Mouse (Mus musculus) NIH3T3 (cell line): ENCODE measurements at regions not wholly inside any gene's neighbourhood (a gene's known extent, or its start where the extent isn't known, plus 50 kb on each side); places are given as distances from the start of the nearest gene placed in this dataset.

ENCODE experiments used
- DNase-seq: peaks from one replicate; pipeline ENCODE4 v3.0.0-alpha.2; 2012; ENCODE audit warnings: low read depth

DNA sequence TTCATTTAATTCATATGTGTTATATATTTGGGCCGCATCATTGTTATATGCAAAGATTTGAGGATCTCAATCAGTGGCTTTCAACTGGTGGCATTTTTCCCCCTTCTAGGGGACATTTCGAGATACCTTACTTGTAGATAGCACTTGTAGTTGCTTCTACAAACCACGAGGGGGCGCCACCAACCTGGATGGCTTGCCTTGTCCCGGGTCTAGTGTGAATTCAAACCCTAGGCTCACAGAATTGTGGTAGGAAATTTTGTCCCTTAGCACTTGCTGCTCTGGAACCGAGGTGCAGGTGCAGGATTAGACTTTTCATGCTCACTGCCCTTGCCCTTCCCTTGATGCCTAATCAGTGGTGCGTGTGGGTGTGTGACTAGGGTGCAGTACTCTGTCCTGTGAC is 252.2 kb downstream of the Uaca start:
- DNase-seq = peak; percentile 76

DNA sequence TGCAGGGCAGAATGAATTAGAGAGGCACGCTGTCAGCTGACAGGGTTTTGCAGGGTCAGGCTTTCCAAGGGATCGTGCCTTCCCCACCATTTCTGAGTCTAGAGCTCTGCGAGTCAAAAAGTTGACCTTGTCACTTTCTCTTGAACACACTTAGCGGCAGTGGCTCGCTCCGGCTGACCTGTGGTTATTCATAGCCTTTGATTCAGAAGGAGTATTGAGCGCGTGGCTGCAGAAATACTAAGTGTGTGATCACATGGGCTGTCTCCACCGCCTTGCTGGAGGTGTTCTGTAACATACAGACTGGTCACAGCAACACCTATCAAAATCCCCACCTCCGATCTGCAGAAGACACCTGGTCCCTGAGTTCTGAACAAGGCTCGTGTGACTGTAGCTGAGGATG is 252.9 kb downstream of the Uaca start:
- DNase-seq = no peak

DNA sequence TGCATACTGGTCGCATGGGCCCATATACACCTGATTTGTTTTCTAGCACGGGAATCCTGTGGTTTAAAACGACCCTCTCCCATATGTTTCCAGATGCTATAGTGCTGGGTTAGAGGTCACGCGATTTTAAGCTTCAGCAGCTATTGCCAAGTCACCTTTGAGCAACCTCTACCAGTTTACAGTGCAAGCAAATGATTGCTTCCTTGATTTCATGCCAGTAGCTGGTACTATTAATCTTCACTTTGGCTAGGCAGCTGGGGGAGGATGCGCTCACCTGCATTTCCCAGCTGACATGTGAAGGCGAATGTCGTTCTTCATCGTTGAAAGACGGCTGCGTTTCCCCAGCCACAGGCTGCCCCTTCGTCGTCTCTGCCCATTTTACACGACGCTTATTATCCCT is 254.2 kb downstream of the Uaca start:
- no peak for DNase-seq

DNA sequence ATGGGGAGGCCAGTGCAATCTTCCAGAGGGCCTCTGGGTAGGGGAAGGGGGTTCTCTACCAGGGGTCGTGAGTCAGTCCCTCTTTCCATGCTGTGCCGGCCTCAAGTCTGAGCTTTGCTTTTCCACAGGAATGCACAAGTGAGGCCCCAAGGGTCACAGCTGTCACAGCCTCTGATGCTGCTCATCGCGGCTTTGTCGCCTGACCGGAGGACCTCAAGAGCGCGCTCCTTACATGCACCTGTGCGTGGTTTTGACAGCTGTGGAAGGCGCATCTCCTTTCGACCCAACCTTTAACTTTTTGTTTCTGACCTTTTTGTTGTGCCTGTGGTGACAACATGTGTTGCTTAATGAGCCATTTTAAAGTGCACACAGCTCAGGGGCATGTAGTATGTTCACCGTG is 258.3 kb downstream of the Uaca start:
- DNase-seq = no peak

DNA sequence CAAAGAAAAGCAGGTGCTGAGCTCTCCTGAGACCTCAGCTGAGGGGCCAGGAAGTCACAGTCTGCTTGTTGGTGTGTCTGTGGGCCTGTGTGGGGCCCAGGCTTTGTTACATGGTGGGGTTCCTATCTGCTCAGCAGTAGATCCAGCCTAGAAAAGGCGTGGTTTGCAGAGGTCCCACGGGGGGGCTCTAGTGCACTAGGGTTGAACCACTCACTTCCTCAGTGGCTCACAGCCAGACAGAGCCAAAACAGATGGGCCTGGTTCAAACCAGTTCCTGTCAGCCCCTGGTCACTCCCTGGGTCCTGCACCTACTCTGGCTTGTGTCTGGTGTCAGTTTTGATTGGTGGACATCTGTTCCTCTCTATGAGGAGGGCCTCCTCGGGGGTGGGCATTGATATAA is 260.1 kb downstream of the Uaca start:
- peak; percentile 52 for DNase-seq

DNA sequence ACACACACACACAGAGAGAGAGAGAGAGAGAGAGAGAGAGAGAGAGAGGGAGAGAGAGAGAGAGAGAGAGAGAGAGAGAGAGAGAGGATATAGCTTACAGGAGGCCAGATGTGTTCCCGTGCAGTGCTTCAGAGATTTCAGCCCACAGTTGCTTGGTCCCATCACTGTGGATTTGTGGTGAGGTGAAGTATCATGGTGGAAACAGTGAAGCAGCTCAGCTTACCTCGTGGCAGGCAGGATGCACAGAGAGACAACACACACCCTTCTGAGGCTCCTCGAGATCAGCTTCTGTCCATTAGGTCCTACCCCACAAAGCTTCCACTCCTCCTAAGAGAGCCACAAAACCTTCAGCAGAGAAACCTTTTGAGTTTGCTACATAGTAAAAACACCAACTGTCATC is 261.1 kb downstream of the Uaca start:
- DNase-seq = no peak

DNA sequence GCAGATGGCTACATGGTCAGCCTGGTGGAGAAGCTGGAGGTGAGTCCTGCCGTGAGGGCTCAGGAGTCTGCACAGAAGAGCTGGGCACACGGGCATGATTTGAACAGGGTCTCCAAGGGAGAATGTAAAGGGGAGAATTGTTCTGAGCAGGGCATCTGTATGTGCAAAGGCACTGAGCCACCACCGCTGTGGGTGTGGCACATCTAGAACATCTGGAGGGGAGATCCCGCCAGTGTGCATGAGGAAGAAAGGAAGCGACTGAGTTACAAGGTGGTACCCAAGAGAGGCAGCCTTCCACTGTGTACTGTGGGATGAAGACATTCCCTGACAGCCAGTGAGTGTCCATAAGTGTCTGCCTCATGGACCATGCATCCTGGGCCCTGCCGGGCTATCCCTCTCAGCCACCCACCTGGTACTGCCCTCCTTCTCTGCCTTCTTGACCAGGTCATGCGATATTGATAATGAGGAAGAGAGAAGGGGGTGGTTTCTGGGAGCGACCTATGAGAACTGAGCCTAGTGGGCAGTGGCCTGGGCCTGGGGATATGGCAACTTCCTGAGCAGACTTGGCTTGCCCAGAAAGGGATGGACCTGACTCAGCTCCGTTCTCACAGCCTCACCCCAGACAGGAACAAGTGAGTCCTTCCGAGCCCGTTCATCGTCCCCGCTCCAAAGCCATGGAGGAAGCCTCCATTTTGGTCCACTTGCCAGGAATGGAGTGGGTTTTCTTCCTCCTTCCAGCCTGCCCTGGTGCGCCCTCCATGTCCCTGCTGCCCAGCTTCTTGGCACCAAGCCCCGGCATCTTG is 261.8 kb downstream of the Uaca start:
- DNase-seq = no peak

DNA sequence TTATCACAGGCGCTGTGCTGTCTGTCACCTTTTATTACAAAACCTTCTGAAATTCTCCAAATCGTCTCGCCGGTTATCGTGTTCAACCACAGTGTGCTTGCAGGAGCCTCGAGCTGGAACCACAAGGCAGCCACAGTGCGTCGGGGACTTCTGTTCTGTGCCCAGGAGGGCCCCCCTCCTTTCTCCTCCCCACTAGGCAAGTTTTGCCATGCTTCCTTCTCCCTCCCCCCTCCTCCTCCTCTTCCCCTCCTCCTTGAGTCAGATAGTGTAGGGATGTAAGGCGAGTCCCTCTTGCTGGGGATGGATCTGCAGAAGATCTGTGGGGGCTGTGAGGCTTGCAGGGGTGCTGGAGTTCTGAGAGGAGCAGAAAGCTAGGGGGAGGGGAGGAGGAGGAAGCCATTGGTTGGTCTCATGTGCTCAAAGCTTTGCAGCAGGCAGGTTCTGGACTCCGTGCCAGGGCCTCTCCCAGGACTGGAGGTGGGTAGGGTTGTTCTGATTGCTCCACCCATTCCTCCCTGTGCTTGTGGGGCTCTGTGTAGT is 262.5 kb downstream of the Uaca start:
- no peak for DNase-seq

DNA sequence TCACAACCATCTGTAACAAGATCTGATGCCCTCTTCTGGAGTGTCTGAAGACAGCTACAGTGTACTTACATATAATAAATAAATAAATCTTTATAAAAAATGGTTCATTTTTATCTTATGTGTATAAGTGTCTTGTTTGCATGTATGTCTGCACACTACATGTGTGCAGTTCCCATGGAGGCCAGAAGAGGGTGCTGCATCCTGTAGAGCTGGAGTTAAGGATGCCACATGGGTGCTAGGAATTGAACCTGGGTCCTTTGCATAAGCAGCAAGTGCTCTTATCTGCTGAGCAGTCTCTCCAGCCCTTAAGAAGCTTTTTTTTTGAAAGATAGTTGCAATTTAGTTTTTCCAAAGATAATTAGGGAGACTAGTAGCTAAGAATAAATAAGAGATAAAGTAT is 264.9 kb downstream of the Uaca start:
- DNase-seq = no peak

DNA sequence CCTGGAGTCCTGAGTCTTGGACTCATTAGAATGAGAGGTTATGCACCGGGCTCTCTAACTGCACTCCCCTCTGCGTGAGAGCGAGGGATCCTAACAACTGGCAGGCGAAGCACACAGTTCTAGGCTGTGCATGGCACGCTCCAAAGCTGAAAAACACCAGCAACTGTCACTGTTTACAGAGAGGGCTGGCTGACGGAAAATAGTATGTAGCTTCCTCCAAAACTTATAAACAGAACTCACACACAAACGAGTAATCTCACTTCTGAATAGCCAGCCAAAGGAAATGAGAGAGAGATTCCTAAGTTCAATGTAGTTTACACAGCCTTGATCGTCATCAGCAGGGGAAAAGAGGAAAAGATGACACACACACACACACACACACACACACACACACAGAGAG is 266.6 kb downstream of the Uaca start:
- DNase-seq = no peak

DNA sequence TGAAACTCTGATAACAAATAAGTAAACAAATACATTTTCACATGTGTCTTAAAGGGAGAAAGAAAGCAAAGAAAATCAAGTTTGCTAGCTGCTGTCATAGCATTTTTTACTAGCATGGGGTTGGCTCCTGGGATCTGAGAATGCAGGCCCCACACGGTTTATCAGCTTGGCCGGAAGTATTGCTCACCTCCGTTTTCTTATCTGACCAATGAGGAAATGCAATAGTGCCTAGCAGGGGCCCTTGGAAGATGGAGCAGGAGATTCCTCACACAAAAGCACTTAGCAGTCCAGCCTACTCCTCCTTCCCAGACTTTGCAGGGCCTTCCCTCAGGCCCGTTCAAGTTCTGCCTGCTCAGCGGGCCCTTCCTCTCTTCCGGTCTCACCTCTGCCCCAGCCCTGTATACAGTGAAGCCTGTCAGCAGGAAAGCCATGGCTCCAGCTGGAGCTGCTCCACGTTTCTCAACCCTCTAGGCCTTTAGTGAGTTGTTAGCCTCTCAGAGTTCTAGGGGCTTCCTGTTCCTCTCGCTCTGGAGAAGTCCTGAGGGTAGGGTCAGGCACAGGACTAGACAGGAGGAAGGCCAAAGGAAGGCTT is 270.5 kb downstream of the Uaca start:
- DNase-seq = no peak

DNA sequence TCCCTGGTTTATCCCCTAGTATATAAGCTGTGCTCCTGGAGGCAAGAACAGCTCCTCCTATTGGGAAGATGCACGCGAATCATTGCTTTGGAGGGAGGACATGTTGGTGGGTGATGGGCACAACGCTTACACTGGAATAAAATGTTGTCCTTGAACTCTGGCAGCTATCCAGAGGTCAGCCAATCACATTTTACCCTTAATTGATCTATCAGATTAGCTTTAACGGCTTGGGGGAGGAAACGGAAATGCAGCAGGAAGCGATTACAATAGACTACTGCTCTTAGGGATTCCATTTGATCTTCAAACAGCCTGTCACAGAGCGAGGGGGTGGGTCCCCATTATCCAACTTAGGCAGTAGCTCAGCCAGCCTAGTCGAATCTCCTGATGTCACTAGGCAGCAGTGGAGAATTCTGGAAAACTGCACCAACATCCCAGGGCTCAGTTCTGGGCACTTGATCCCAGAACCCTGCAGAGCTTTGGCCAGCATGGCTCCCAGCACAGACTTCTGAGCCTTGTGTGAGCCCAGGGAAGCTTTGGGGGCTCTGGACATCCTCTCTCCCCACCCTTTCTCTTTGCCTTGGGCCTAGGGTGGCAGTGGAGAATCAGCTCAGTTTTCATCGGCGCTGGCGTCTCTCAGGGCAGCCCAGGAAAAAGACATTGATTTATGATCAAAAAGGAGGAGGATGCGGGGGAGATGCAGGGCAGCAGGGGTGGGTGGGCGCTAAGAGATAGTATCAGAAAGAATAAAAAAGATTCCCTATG is 275.4 kb downstream of the Uaca start:
- no peak for DNase-seq

DNA sequence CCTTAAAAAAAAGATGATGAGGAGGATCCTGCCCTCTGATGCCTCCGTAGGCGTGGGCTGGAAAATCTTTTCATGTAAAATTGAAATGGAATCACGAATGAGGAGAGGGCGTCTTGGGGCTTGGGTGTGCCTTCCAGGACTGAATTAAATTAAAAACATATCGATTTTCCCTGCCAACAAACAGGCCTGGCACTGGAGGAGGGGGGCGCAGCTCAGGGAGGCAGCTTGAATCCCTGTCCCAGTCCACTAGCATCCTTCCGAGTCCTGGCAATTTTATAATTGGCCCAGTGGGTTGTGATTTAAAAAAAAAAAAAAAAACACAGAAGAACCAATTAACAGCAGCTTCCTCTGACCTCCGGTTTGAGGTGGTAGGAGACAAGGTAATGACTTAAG is 276.0 kb downstream of the Uaca start:
- no peak for DNase-seq

DNA sequence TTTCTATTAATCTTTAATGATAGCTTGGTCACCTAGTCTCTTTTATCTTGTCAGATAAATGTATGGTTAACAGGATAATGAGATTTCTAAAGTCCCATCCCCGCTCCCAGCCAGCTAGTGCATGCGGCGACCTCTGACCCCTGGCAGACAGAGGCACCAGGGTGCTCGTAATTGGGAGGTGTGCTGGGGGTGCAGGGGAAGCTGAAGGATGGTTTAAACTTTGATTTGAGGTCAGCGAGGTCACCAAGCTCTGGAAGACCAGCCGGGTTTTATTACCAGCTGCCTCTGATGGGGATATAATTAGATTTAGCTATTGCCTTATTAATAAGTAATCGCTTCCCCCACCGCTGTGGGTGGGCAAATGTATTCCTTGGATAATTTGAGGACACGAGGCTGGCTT is 276.5 kb downstream of the Uaca start:
- DNase-seq = no peak

DNA sequence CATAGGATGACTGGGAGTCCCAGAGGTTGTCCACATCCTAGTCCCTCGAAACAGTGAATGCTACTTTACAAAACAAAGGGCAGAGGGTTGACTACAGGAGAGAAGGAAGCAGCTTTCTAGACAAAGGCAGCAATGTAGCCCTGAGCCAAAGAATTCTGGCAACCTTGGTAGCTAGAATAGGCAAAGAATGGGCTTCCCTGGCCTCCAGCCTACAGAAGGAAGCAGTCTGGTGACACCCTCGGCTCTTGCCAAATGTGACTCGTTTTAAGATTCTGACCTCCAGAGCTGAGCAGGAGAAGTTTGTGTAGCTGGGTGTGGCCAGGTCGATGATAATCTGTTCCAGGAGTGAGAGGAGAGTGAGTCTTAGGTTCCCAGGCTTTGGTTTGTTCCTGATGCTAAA is 279.1 kb downstream of the Uaca start:
- DNase-seq = no peak

DNA sequence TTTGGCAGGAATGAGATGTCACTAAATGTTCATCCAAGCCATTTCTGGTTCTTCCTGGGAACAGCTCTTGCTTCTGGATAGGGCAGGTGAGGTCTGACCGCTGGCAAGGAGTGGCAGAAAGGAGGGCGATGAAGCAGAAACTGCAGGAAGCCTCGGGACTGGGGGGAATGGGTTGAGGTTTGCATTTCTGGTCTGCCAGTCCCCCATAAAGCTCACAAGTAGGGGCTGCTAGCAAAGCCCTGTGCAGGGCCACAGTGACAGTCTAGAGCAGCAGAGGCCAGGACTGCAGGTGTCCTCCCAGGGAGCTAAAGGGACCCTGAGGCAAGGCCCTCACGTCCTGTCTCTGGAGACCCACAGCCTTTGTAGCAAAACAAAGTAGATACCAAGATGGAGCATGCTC is 280.7 kb downstream of the Uaca start:
- DNase-seq = no peak

DNA sequence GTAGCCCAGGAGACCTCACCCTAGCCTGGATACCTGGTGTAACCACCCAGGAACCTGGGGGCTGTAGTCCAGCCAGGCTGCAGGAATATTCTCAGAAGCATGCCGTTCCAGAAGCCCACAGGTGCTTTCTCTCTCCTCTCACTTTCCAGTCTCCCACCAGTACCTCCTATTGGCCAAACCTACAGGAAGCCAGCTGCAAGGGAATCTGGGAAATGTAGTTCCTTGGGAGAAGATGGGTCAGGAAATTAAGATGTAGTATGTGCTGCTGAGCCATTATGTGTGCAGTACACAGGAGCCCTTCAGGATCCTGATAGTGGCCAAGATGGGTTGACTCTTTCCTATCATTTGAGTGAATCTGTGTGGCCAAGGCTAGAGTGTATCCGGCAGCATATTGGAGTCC is 282.8 kb downstream of the Uaca start:
- DNase-seq = no peak

DNA sequence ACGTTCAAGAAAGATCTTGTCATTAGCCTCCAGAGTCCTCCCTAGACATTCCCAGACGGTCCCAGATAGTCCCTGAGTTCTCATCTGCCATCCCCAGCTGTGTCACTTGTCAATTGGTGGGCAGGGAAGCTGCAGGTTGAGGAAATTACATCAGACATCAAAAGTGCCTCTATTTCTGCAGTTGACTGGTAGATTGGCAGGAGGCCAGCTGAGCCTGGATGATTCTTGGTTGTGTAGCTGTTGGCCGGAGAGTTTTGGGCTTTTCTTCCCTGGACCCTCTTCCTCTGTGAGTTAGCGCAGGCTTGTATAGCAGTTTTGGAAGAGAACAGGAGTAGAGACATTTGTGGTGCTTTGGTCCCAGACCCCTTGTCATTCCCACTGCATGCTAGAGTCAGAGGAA is 283.5 kb downstream of the Uaca start:
- no peak for DNase-seq

DNA sequence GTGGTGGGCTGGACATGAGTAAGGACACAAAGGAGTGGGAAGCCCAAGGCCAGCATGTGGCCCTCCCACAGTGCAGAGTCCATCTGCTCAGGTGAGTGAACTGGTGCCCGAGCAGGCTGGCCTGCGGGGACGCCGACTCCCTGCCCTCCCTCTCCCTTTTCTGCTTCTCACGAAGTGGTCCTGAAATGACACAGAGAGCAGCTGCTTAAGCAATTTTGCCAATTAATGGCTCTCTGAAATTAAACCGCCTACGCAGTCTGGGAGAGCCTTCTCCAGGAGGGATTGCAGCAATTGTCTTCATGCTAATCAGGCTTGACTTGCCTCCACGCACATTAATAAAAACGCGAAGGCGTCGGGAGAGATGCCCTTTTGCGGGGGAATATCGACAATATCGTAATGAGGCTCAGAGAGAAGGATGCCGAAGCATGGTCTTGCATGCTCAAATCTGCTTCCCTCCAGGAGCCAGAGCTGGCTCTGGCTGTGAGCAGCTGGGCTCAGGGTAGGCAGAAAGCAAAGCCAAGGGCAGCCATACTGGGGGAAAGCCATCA is 287.2 kb downstream of the Uaca start:
- DNase-seq = no peak

DNA sequence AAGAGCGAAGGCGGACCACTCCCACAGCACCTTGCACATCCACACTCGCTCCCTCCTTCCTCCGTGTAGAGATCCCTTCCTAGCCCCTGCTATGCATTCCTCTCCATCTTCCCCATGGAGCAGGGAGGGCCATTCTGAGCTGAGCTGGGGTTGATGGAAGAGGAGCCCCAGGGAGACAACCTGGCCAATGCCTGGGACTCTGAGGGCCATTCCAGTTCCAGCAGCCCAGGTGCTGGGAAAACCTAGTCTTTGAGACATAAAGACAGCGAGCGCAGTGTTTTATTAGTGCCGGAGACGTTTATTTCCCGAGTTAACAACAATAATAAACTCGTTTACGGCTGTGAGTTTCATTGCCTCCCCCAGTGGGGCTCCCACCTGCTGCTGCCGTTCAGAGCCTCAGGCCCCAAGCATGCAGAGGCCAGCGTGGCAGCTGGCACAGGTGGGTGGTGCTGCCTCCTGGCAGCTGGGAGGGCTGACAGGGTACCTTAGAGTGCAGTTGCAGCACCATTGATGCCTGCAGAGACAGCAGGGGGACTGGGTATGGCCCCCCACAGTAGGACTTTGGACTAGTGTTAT is 287.4 kb upstream of the Tle3 start:
- no peak for DNase-seq

DNA sequence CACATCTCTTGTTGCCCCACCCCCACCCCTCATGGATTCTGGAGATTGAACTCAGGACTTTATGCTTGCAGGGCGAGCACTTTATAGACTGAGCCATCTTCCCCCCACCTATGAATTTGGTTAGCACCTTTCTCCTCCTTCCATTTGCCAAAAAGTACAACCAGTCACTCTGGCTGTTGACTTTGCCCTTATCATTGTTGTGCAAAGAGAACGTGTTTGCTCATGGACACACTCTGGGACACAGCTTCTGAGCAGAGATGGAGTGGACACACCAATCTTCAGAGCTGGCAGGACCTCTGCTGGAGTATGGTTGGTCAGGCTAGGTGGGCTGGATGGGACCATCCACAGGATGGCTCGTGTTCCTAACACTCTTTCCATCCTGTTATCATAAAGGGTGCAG is 285.1 kb upstream of the Tle3 start:
- no peak for DNase-seq

DNA sequence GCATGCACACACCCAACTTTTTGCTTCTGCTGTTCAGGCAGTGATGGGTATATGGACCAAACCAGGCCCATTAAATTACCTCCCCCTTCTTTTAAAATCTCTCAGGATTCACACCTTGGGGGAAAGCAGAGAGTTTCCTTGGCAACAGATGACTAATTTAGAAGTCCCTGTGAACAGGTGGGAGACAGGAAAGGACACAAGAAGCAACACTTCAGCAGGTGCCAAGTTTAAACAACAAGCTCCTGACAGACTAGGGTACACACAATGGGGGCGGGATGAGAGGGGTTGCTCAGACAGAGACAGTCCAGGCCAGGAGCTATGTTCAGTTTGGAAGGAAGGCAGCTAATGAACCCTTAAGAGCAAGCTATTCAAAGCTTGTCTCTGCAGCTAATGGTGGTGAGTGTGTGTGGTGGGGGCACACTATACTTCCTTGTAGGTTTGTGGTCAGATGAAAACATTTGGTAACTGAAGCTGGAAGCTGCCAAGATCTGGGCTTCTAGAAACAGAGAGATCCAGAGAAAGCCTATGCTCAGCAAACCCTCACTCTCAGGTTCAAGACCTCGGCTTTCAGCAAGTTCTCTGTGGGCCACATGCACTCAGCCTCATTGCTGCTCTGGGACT is 283.0 kb upstream of the Tle3 start:
- no peak for DNase-seq
